In genomic region chr9:107706781-107707211, GRCm38 (mm10) we compare ENCODE assay signal across 8 mouse cellular contexts. TPM values are rescaled to one million over a fixed set of nuclear protein-coding genes. Genes with fewer than 3 reads are reported as not detected.
DNase-seq lines count a peak whose midpoint lies in the region; ATAC-seq lines count a peak whose summit lies in the region.

No protein-coding gene starts in this region.

- H3K9me3 ChIP-seq in hindbrain, embryonic 13.5 days = no peaks in the 10 kb centered on the region
- H3K9me3 ChIP-seq in midbrain, embryonic 13.5 days = no peaks in the 10 kb centered on the region

- peaks cover 81% of the 10 kb centered on the region for H3K4me1 ChIP-seq in hindbrain, embryonic 13.5 days (replicated peaks)
- H3K4me1 ChIP-seq in midbrain, embryonic 13.5 days (replicated peaks) = peaks cover 77% of the 10 kb centered on the region

- H3K9ac ChIP-seq in hindbrain, embryonic 13.5 days = peak overlapping the region; percentile 97
- H3K9ac ChIP-seq in midbrain, embryonic 13.5 days (replicated peaks) = peak overlapping the region; percentile 98

- H3K4me2 ChIP-seq in hindbrain, embryonic 13.5 days = peak overlapping the region; percentile 90
- H3K4me2 ChIP-seq in midbrain, embryonic 13.5 days (replicated peaks) = peak overlapping the region; percentile 89

- WGBS in hindbrain, embryonic 13.5 days = 2% methylated on average over 14 of the region's 14 CpGs
- WGBS in midbrain, embryonic 13.5 days = 1% methylated on average over 14 of the region's 14 CpGs

- H3K27ac ChIP-seq in hindbrain, embryonic 13.5 days = peak overlapping the region; percentile 92
- H3K27ac ChIP-seq in midbrain, embryonic 13.5 days = peak overlapping the region; percentile 94

- ATAC-seq in hindbrain, embryonic 13.5 days (ENCODE audit: low FRiP score) = peak; percentile 15; the same call in 1 of the 2 replicates
- ATAC-seq in midbrain, embryonic 13.5 days = no peak

- peak; percentile 93 for DNase-seq in heart, adult 11 months
- DNase-seq in heart, adult 9 months (ENCODE audit: low spot score in 2 of 2) = no peak
- DNase-seq in embryo, embryonic 10 days (ENCODE audit: low spot score) = peak; percentile 71
- no peak for DNase-seq in frontal cortex, adult 2 months (ENCODE audit: extremely low spot score in 1 of 2, low spot score in 1 of 2)
- no peak for DNase-seq in thymus, postnatal 0 days (ENCODE audit: low spot score)
- DNase-seq in Muller cell, postnatal 12 days (ENCODE audit: inconsistent ontology term) = no peak

- peaks cover 42% of the 10 kb centered on the region for H3K27me3 ChIP-seq in hindbrain, embryonic 13.5 days
- 0 out of 2 replicates have a peak, but pooled peaks cover 4% of the 10 kb centered on the region for H3K27me3 ChIP-seq in midbrain, embryonic 13.5 days

- peaks cover 34% of the 10 kb centered on the region for H3K36me3 ChIP-seq in hindbrain, embryonic 13.5 days
- H3K36me3 ChIP-seq in midbrain, embryonic 13.5 days = peaks cover 33% of the 10 kb centered on the region

- peak overlapping the region; percentile 83 for H3K4me3 ChIP-seq in hindbrain, embryonic 13.5 days
- peak overlapping the region; percentile 88 for H3K4me3 ChIP-seq in midbrain, embryonic 13.5 days (replicated peaks)

RNA-seq across cellular contexts. Expression of gene Sema3f, which starts 3.5 kb away (rescaled TPM):
- polyA plus RNA-seq in hindbrain, embryonic 13.5 days (2015; fragmentation: Nextera tagmentation; extraction: Ambion mirVana) = 16.4 and 17.0 TPM in 2 replicates
- 18.9 and 24.6 TPM in 2 replicates for polyA plus RNA-seq in midbrain, embryonic 13.5 days (2015; fragmentation: Nextera tagmentation; extraction: Ambion mirVana)
- polyA plus RNA-seq in frontal cortex, adult 2 months (2012; rRNA removed) = 21.2 and 22.3 TPM in 2 replicates
- 2.2 and 3.2 TPM in 2 replicates for polyA plus RNA-seq in thymus, postnatal 0 days (2015; fragmentation: Nextera tagmentation; extraction: Ambion mirVana)

RNA-seq across cellular contexts. Expression of gene Gnat1, which starts 27.3 kb away (rescaled TPM):
- 1.8 TPM in 2 replicates for polyA plus RNA-seq in hindbrain, embryonic 13.5 days (2015; fragmentation: Nextera tagmentation; extraction: Ambion mirVana)
- 2.4 and 2.7 TPM in 2 replicates for polyA plus RNA-seq in midbrain, embryonic 13.5 days (2015; fragmentation: Nextera tagmentation; extraction: Ambion mirVana)
- polyA plus RNA-seq in frontal cortex, adult 2 months (2012; rRNA removed) = 0.15 and 0.28 TPM in 2 replicates
- 0.62 and 0.85 TPM in 2 replicates for polyA plus RNA-seq in thymus, postnatal 0 days (2015; fragmentation: Nextera tagmentation; extraction: Ambion mirVana)

RNA-seq across cellular contexts. Expression of gene Slc38a3, which starts 37.5 kb away (rescaled TPM):
- 25.3 and 26.2 TPM in 2 replicates for polyA plus RNA-seq in hindbrain, embryonic 13.5 days (2015; fragmentation: Nextera tagmentation; extraction: Ambion mirVana)
- 18.7 and 22.0 TPM in 2 replicates for polyA plus RNA-seq in midbrain, embryonic 13.5 days (2015; fragmentation: Nextera tagmentation; extraction: Ambion mirVana)
- 256 and 260 TPM in 2 replicates for polyA plus RNA-seq in frontal cortex, adult 2 months (2012; rRNA removed)
- polyA plus RNA-seq in thymus, postnatal 0 days (2015; fragmentation: Nextera tagmentation; extraction: Ambion mirVana) = 0.60 and 1.1 TPM in 2 replicates

Comparison
In these comparisons a context has a peak if more than half of its experiments do, and no peak if none do; other contexts are left out.
1. DNase-seq: peak in heart, adult 11 months (single experiment) and embryo, embryonic 10 days (single experiment); none in heart, adult 9 months (0 of 2), frontal cortex, adult 2 months (0 of 2), thymus, postnatal 0 days (single experiment) and Muller cell, postnatal 12 days (single experiment).